Mouse (Mus musculus): ENCODE data around the gene Rhof.

DNA sequence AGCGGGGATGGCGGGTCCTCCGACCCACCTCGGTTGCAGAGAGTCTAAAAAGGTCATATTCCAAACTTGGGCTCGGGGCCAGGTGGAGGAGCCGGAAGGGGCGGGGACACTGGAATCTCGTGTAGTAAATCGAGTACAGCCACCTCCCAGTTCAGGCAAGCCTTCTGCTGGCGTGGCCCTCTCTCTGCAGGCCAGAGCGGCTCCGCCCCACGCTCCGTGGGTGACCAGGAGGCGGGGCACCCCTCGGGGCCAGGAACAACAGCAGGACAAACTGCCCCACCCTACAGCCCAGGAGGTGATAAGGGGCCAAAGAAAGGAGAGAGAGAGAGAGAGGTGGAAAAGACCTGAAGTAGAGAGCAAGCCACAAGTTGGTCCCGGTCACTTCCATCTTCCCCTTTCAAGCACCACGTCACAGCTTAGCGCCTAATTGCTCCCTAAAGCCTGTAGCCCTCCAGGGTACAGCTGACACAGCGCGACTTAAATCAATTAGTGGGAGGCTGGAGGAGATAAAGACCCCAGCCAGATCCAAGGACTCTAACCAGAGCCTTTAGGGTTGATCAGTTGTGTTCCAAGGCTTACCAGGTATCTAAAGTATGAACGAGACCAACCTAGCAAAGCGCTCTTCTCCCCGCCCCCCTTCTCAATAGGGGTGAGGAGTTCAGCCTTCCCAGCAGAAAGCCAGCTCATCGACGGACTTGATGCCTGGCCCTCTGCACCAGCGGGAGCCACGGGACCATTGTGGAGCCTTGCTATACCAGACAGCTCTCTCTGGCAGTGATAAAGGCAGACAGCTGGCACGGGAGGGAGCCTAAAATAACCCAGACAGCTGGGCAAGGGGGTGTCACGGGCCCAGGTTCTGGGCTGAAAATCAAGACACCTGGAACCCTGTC, 3.2 kb upstream of the Rhof start:
- TF ChIP-seq POLR2A (IDR thresholded peaks at IDR 0.05; ENCODE audit: low read depth, low read length) = no peak
- no peak for TF ChIP-seq CTCF (IDR thresholded peaks at IDR 0.05; ENCODE audit: extremely low read depth, insufficient read depth, insufficient read length, insufficient replicate concordance)

Data from spleen, adult 2 months (tissue).